Mouse (Mus musculus) adrenal gland, postnatal 14 days (tissue): ENCODE results near the gene Tuba1c. TPM values are rescaled to one million over a fixed set of nuclear protein-coding genes. Genes with fewer than 3 reads are reported as not detected.

Source experiments
- DNase-seq: peaks from one replicate; pipeline ENCODE4 v3.0.0; 2021; ENCODE audit warnings: mixed read lengths
- total RNA-seq: library from RNA; stranded (reverse); gene quantifications from 2 replicates; pipeline ENCODE4 v1.2.3, GENCODE M21; 2021

The Tuba1c gene
- total RNA-seq, 1 experiment from 2014 or later = 200 TPM

- DNase-seq = no peak
Observed at GRCm38 (mm10) chr15:98994957-98995520, 34.7 kb upstream of the Tuba1c start.

DNA sequence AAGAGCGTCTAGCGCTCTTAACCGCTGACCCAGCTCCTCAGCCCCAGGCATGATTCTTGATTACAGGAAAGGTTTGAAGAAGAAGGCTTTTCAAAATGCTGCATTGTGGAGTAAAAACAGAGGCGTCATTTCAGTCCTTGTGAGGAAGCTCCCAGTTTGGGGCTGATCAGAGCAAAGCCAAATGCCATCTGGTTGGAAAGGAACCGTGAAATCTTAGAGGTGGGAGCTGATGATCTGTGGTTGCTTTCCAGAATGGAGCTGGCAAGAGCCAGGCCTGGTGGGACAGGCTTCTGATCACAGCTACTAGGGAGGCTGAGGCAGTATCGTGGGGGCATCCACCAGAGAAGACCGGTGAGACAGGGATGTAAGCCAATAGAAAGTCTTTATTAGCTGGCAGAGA is 32.9 kb upstream of the Tuba1c start:
- no peak for DNase-seq

DNA sequence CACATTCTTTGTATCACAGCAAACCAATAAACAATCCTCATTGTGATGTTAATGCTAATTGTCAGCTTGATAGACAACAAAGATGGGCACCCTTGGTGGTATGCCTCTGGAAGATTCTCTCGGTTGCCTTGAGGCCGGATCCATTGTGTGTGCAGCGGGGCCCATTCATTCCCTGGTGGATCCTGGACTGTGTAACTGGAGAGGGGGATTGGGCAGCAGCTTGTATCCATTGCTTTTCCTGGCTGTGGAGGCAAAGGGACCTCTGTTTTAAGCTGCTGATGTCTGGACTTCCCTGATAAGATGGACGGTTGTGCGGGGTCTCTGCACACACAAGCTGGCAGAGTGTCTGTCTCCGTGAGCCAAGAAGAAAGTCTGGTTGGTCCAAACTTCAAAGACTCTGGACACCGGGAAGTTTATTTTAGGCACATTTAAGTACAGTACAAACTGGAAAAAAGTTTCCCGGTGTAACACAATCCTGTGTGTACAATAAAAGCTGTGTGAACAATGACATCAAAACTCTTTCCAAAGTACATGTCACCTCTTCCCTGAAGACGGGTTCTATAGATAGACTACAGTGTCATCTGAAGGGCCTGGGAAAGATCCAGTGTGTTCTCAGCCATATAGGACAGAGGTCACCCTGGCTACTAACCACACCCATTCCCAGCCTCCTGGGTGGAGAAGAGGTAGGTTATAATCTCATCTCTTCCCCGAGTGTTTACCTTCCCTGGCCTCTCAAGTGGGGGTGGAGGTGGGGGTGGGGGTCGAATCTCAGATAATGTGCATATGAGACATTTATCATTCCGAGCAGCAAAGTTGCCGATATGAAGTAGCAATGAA is 31.5 kb upstream of the Tuba1c start:
- DNase-seq = no peak

GRCm38 (mm10) chr15:98998775-98999157 is 30.9 kb upstream of the Tuba1c start:
- DNase-seq = no peak

- peak; percentile 77 for DNase-seq
Observed at GRCm38 (mm10) chr15:99000535-99001283, 29.0 kb upstream of the Tuba1c start.

- DNase-seq = peak; percentile 83
Observed at GRCm38 (mm10) chr15:99001451-99001931, 28.2 kb upstream of the Tuba1c start.

DNA sequence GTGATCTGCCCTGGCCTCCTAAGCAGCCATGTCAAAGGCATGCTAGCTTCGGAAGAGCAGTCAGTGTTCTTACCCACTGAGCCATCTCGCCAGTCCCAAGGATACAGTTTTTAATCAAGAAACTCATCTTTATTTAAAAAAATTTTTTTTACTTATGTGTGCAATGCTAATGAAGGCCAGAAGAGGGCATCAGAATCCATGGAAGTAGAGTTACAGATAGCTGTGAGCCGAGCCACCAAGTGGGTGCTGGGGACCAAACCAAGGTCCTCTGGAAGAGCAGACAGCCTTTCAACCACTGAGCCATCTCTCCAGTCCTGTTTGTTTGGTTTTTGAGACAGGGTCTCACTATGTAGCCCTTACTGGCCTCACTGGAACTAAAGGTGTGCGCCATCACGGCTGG is 26.1 kb upstream of the Tuba1c start:
- DNase-seq = no peak

- DNase-seq = peak; percentile 19
Observed at GRCm38 (mm10) chr15:99008801-99009241, 20.9 kb upstream of the Tuba1c start.

- no peak for DNase-seq
Observed at GRCm38 (mm10) chr15:99010896-99011295, 18.8 kb upstream of the Tuba1c start.

- DNase-seq = no peak
Observed at GRCm38 (mm10) chr15:99011946-99012345, 17.7 kb upstream of the Tuba1c start.

GRCm38 (mm10) chr15:99014496-99015030 is 15.1 kb upstream of the Tuba1c start:
- no peak for DNase-seq

DNA sequence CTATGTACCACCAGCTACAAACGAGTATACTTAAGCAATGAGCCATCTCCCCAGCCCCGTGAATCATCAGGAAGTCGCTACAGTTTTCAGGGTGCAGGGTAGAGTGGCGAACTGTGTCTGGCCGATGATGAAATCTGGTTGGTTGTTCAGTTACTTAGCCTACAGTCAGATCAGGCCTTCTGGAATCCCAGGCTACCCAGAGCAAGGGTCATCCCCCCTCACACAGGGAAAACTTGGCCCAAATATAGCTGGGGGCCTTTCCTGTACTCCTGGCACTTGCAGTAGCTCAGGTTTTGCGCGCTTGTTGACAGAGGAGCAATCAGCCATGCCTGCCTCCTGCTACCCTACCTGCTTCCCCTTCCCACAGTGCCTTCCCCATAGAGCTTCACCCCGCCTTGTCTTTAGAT is 12.3 kb upstream of the Tuba1c start:
- no peak for DNase-seq

GRCm38 (mm10) chr15:99017986-99018385 is 11.7 kb upstream of the Tuba1c start:
- no peak for DNase-seq

DNA sequence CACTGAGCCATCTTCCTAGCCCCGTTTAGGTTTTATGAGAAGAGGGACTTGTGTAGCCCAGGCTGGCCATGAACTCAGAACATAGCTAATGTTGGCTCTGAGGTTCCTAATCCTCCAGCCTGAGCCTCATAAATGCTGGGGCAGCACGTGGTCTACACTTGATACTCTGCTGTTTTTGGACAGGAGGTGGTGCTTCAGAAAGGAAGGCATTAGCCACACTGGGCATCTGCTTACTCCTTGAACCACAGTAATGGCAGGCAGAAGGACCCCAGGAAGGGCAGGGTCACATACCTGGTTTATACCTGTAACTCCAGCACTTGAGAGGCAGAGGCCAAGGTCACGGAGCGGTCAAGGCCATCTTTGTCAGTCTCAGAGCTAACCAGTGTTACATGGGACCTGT is 11.1 kb upstream of the Tuba1c start:
- DNase-seq = no peak

GRCm38 (mm10) chr15:99019436-99019835 is 10.3 kb upstream of the Tuba1c start:
- DNase-seq = no peak

- DNase-seq = no peak
Observed at GRCm38 (mm10) chr15:99020171-99020570, 9.5 kb upstream of the Tuba1c start.

- DNase-seq = no peak
Observed at GRCm38 (mm10) chr15:99021255-99021654, 8.4 kb upstream of the Tuba1c start.

DNA sequence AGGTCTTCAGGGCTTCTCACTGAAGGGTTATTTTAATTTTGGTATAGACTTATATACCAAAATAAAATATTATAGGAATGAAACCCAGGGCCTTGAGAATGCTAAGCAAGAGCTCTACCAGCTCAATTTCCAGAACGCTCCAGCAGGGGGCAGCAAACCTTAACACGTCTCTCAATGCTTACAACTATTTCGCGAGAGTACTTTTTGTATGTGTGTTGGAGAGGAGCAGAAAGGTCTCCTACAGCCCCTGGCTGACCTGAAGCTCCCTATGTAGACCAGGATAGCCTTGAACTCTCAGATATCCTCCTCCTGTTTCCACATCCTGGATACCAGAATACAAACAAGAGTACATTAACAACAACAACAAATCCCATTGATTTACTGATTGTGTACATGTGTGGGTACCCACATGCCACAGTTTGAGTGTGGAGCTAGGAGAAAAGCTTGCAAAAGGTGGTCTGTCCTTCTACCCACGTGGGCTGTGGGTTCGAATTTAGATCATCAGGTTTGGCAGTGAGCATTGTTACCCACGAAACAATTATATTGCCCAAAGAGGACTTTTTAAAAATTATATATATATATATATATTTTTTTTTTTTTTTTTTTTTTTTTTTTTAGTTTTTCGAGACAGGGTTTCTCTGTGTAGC is 4.9 kb upstream of the Tuba1c start:
- peak; percentile 89 for DNase-seq

DNA sequence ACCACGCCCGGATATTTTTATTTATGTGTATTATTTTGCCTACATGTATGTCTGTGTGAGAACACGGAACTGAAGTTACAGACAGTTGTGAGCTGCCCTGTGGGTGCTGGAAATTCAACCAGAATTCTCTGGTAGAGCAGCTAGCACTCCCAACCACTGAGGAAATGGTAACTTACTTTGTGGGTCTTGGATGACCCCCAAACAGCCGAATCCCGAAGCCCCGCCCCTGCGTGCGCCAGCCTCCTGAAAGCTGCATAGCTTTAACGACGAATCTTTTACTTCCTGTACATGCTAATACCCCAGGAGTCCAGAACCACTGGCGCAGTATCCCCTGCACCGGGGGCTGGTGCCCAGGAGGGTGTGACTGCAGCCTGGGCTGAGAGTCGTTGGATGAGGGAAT is 4.3 kb upstream of the Tuba1c start:
- no peak for DNase-seq

- DNase-seq = peak; percentile 52
Observed at GRCm38 (mm10) chr15:99026259-99026658, 3.4 kb upstream of the Tuba1c start.

DNA sequence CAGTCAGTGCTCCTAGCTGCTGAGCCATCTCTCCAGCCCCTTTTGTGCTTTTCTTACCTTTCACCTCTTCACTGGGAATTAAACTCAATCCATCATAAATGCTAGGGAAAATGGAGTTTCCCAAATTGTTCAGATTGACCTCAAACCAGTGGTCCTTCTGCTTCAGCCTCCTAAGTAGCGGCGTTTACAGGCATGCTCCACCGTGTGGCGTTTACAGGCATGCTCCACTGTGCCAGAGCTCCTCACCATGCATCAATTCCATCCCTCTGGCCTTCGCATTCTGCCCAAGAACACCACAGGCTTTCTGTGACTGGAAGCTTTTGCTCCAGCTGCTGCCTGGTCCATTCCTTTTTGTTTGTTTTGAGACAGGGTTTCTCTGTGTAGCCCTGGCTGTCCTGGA is 2.6 kb upstream of the Tuba1c start:
- no peak for DNase-seq

- no peak for DNase-seq
Observed at GRCm38 (mm10) chr15:99028874-99029458, 725 bp upstream of the Tuba1c start.
